In genomic region chr11:88495018-88495417, GRCm38 (mm10) we compare ENCODE assay signal across 25 mouse cellular contexts.
DNase-seq lines count a peak whose midpoint lies in the region; ATAC-seq and TF ChIP-seq lines count a peak whose summit lies in the region.
"Had no signal": no experiment of that assay in that cellular context is flagged by ENCODE, and none has a peak within 500 bp of the region (broad histone marks: within the 10 kb centered on the region; RNA-seq: fewer than 3 reads in every experiment).

No protein-coding gene starts in this region.

- 0 out of 2 replicates have a peak, but pooled peaks have one; percentile 8 for TF ChIP-seq CTCF in forebrain, postnatal 0 days (IDR thresholded peaks at IDR 0.05; ENCODE audit: low read depth)
- peak; percentile 27; the same call in 1 of the 2 replicates for TF ChIP-seq CTCF in intestine, postnatal 0 days (IDR thresholded peaks at IDR 0.05; ENCODE audit: low read depth)
- TF ChIP-seq CTCF in MEL (IDR thresholded peaks at IDR 0.05 in 2 of 3, conservative IDR thresholded peaks at IDR 0.05 in 1 of 3; ENCODE audit: control insufficient read depth in 1 of 3, insufficient read depth in 1 of 3, low read depth in 2 of 3, low read length in 3 of 3, poor library complexity in 1 of 3, severe bottlenecking in 1 of 3), result peak in 1 of 3 experiments; percentile 10; a peak in 1 of 6 replicates

- H3K79me2 ChIP-seq in MEL (ENCODE audit: control insufficient read depth, insufficient read depth, low read length, poor library complexity), result no peaks in the 10 kb centered on the region

- no peak for TF ChIP-seq EP300 in MEL (IDR thresholded peaks at IDR 0.05; ENCODE audit: low read depth in 1 of 2, low read length in 2 of 2)

- H3K9me3 ChIP-seq in forebrain, postnatal 0 days (ENCODE audit: low read length), result no peaks in the 10 kb centered on the region
- H3K9me3 ChIP-seq in forebrain, embryonic 15.5 days, result no peaks in the 10 kb centered on the region
- H3K9me3 ChIP-seq in intestine, postnatal 0 days (ENCODE audit: control insufficient read depth), result no peaks in the 10 kb centered on the region
- H3K9me3 ChIP-seq in intestine, embryonic 15.5 days, result no peaks in the 10 kb centered on the region
- H3K9me3 ChIP-seq in midbrain, embryonic 12.5 days, result no peaks in the 10 kb centered on the region
- H3K9me3 ChIP-seq in midbrain, embryonic 11.5 days (ENCODE audit: control insufficient read depth, low read length), result no peaks in the 10 kb centered on the region
- H3K9me3 ChIP-seq in MEL (replicated peaks; ENCODE audit: insufficient read depth, low read length), result no peaks in the 10 kb centered on the region
- H3K9me3 ChIP-seq: forebrain, embryonic 10.5 days; hindbrain, embryonic 15.5 days had no signal

- no peaks in the 10 kb centered on the region for H3K36me3 ChIP-seq in forebrain, postnatal 0 days (ENCODE audit: insufficient read depth)
- no peaks in the 10 kb centered on the region for H3K36me3 ChIP-seq in forebrain, embryonic 15.5 days
- H3K36me3 ChIP-seq in intestine, postnatal 0 days (ENCODE audit: control insufficient read depth, insufficient read depth), result no peaks in the 10 kb centered on the region
- H3K36me3 ChIP-seq in intestine, embryonic 15.5 days, result no peaks in the 10 kb centered on the region
- H3K36me3 ChIP-seq in midbrain, embryonic 12.5 days, result no peaks in the 10 kb centered on the region
- no peaks in the 10 kb centered on the region for H3K36me3 ChIP-seq in midbrain, embryonic 11.5 days (ENCODE audit: control insufficient read depth, insufficient read depth, low read length)
- H3K36me3 ChIP-seq in MEL (ENCODE audit: control insufficient read depth in 1 of 2, insufficient read depth in 2 of 2, low read length in 2 of 2), result no peaks in the 10 kb centered on the region
- H3K36me3 ChIP-seq: hindbrain, embryonic 15.5 days had no signal

- 91% methylated on average over 3 of the region's 3 CpGs for WGBS in forebrain, postnatal 0 days
- 92% methylated on average over 3 of the region's 3 CpGs for WGBS in forebrain, embryonic 15.5 days
- WGBS in intestine, postnatal 0 days, result 68% methylated on average over 3 of the region's 3 CpGs
- WGBS in intestine, embryonic 15.5 days, result 69% methylated on average over 3 of the region's 3 CpGs
- 88% methylated on average over 3 of the region's 3 CpGs for WGBS in midbrain, embryonic 12.5 days
- WGBS in midbrain, embryonic 11.5 days, result 88% methylated on average over 3 of the region's 3 CpGs

- H3K27ac ChIP-seq in forebrain, postnatal 0 days (ENCODE audit: low read depth, low read length), result no peak overlapping the region
- H3K27ac ChIP-seq in forebrain, embryonic 15.5 days (replicated peaks), result no peak overlapping the region
- no peak overlapping the region for H3K27ac ChIP-seq in intestine, postnatal 0 days (ENCODE audit: low read depth, low read length)
- H3K27ac ChIP-seq in intestine, embryonic 15.5 days, result no peak overlapping the region
- H3K27ac ChIP-seq in midbrain, embryonic 12.5 days (replicated peaks), result peak overlapping the region; percentile 42
- H3K27ac ChIP-seq in midbrain, embryonic 11.5 days (ENCODE audit: low read depth, low read length), result no peak overlapping the region
- no peak overlapping the region for H3K27ac ChIP-seq in MEL (ENCODE audit: control insufficient read depth, low read depth, low read length)
- H3K27ac ChIP-seq: gastrocnemius, adult 2 months; hindbrain, embryonic 15.5 days had no signal

- TF ChIP-seq POLR2A in MEL (IDR thresholded peaks at IDR 0.05; ENCODE audit: control insufficient read depth in 1 of 2, insufficient read depth in 1 of 2, low read depth in 1 of 2, low read length in 2 of 2, poor library complexity in 1 of 2), result no peak

- H3K4me3 ChIP-seq in forebrain, postnatal 0 days (ENCODE audit: low read depth, low read length), result no peak overlapping the region
- no peak overlapping the region for H3K4me3 ChIP-seq in forebrain, embryonic 15.5 days
- H3K4me3 ChIP-seq in intestine, postnatal 0 days (ENCODE audit: low read depth, low read length), result no peak overlapping the region
- no peak overlapping the region for H3K4me3 ChIP-seq in intestine, embryonic 15.5 days (replicated peaks)
- H3K4me3 ChIP-seq in midbrain, embryonic 12.5 days, result no peak overlapping the region
- H3K4me3 ChIP-seq in midbrain, embryonic 11.5 days (ENCODE audit: low read depth, low read length), result no peak overlapping the region
- H3K4me3 ChIP-seq in MEL (ENCODE audit: control insufficient read depth in 1 of 2, insufficient read depth in 1 of 2, low read depth in 2 of 2, low read length in 2 of 2), result no peak overlapping the region
- H3K4me3 ChIP-seq: forebrain, embryonic 10.5 days; gastrocnemius, adult 2 months; hindbrain, embryonic 15.5 days had no signal

- ATAC-seq in forebrain, postnatal 0 days, result no peak
- ATAC-seq in forebrain, embryonic 15.5 days (replicated peaks), result no peak
- ATAC-seq in intestine, postnatal 0 days, result no peak
- ATAC-seq in intestine, embryonic 15.5 days, result no peak
- no peak for ATAC-seq in midbrain, embryonic 12.5 days (ENCODE audit: low FRiP score, low read depth)
- ATAC-seq in midbrain, embryonic 11.5 days (ENCODE audit: low FRiP score), result no peak
- ATAC-seq: activated CD4-positive, CD25-positive, alpha-beta regulatory T cell, adult 4 months; forebrain, embryonic 16.5 days; intestine, embryonic 16.5 days had no signal

- TF ChIP-seq RAD21 in MEL (IDR thresholded peaks at IDR 0.05; ENCODE audit: low read depth, low read length), result no peak

- no peak overlapping the region for H3K9ac ChIP-seq in forebrain, postnatal 0 days
- no peak overlapping the region for H3K9ac ChIP-seq in forebrain, embryonic 15.5 days (replicated peaks)
- H3K9ac ChIP-seq in intestine, postnatal 0 days (ENCODE audit: low read depth, low read length), result no peak overlapping the region
- no peak overlapping the region for H3K9ac ChIP-seq in intestine, embryonic 15.5 days
- no peak overlapping the region for H3K9ac ChIP-seq in midbrain, embryonic 12.5 days (replicated peaks)
- H3K9ac ChIP-seq in midbrain, embryonic 11.5 days (ENCODE audit: low read length), result no peak overlapping the region
- H3K9ac ChIP-seq in MEL (ENCODE audit: control insufficient read depth, low read depth, low read length, poor library complexity, severe bottlenecking), result no peak overlapping the region
- H3K9ac ChIP-seq: hindbrain, embryonic 15.5 days had no signal

- H3K27me3 ChIP-seq in forebrain, postnatal 0 days (ENCODE audit: insufficient read depth, low read length), result no peaks in the 10 kb centered on the region
- no peaks in the 10 kb centered on the region for H3K27me3 ChIP-seq in forebrain, embryonic 15.5 days
- no peaks in the 10 kb centered on the region for H3K27me3 ChIP-seq in intestine, postnatal 0 days (replicated peaks; ENCODE audit: control insufficient read depth, insufficient read depth, low read length)
- no peaks in the 10 kb centered on the region for H3K27me3 ChIP-seq in intestine, embryonic 15.5 days (replicated peaks)
- no peaks in the 10 kb centered on the region for H3K27me3 ChIP-seq in midbrain, embryonic 12.5 days
- H3K27me3 ChIP-seq in midbrain, embryonic 11.5 days (ENCODE audit: control insufficient read depth, insufficient read depth, low read length), result no peaks in the 10 kb centered on the region
- H3K27me3 ChIP-seq in MEL (ENCODE audit: control insufficient read depth in 1 of 2, insufficient read depth in 2 of 2, low read length in 2 of 2), result no peaks in the 10 kb centered on the region
- H3K27me3 ChIP-seq: hindbrain, embryonic 15.5 days had no signal

- peaks cover 4% of the 10 kb centered on the region; the same call in 1 of the 2 replicates for H3K4me1 ChIP-seq in forebrain, postnatal 0 days (ENCODE audit: insufficient read depth)
- peaks cover 25% of the 10 kb centered on the region for H3K4me1 ChIP-seq in forebrain, embryonic 15.5 days
- 0 out of 2 replicates have a peak, but pooled peaks cover 4% of the 10 kb centered on the region for H3K4me1 ChIP-seq in intestine, postnatal 0 days (replicated peaks; ENCODE audit: control insufficient read depth, insufficient read depth, low read length)
- peaks cover 11% of the 10 kb centered on the region; the same call in 1 of the 2 replicates for H3K4me1 ChIP-seq in intestine, embryonic 15.5 days (replicated peaks)
- peaks cover 50% of the 10 kb centered on the region for H3K4me1 ChIP-seq in midbrain, embryonic 12.5 days
- H3K4me1 ChIP-seq in midbrain, embryonic 11.5 days (ENCODE audit: control insufficient read depth, insufficient read depth, low read length), result 0 out of 2 replicates have a peak, but pooled peaks cover 6% of the 10 kb centered on the region
- H3K4me1 ChIP-seq in MEL (ENCODE audit: control insufficient read depth in 1 of 2, insufficient read depth in 2 of 2, low read length in 2 of 2), result no peaks in the 10 kb centered on the region

- DNase-seq in forebrain, postnatal 0 days, result no peak
- no peak for DNase-seq in midbrain, embryonic 11.5 days (ENCODE audit: low spot score, missing footprints)
- DNase-seq in MEL (ENCODE audit: low read depth, low spot score), result no peak
- no peak for DNase-seq in layer of hippocampus, postnatal 36 days
- DNase-seq: adrenal gland, adult 8-10 months; adrenal gland, postnatal 25 days; B cell, adult 2 months; cerebellum, adult 11-12 months; cerebellum, adult 8-10 months; cerebellum, postnatal 10 days; cerebellum, postnatal 36 days; embryo, embryonic 11 days; gastrocnemius, adult 2 months; gastrocnemius, postnatal 14 days; heart, adult 11 months had no signal

- H3K4me2 ChIP-seq in forebrain, postnatal 0 days (ENCODE audit: low read depth), result no peak overlapping the region
- H3K4me2 ChIP-seq in forebrain, embryonic 15.5 days (replicated peaks), result no peak overlapping the region
- no peak overlapping the region for H3K4me2 ChIP-seq in intestine, postnatal 0 days (replicated peaks; ENCODE audit: low read depth)
- H3K4me2 ChIP-seq in intestine, embryonic 15.5 days (replicated peaks), result no peak overlapping the region
- no peak overlapping the region for H3K4me2 ChIP-seq in midbrain, embryonic 12.5 days (replicated peaks)
- H3K4me2 ChIP-seq in midbrain, embryonic 11.5 days, result no peak overlapping the region
- H3K4me2 ChIP-seq: heart, embryonic 11.5 days; hindbrain, embryonic 15.5 days had no signal

TF ChIP-seq in MEL, 35 proteins besides CTCF, POLR2A, EP300 and RAD21:
- TF ChIP-seq USF2 (IDR thresholded peaks at IDR 0.05; ENCODE audit: borderline replicate concordance in 1 of 2, insufficient read depth in 1 of 2, low read depth in 1 of 2, low read length in 2 of 2), result no peak
- TF ChIP-seq ZNF384 (IDR thresholded peaks at IDR 0.05; ENCODE audit: low read depth, low read length), result 0 out of 2 replicates have a peak, but pooled peaks have one; percentile 27
